Mouse (Mus musculus): ENCODE results near the gene Rfxank. TPM values are rescaled to one million over a fixed set of nuclear protein-coding genes. Genes with fewer than 3 reads are reported as not detected.

Gene Rfxank
- total RNA-seq (2017): 17.1 and 18.7 TPM in 2 replicates

DNA sequence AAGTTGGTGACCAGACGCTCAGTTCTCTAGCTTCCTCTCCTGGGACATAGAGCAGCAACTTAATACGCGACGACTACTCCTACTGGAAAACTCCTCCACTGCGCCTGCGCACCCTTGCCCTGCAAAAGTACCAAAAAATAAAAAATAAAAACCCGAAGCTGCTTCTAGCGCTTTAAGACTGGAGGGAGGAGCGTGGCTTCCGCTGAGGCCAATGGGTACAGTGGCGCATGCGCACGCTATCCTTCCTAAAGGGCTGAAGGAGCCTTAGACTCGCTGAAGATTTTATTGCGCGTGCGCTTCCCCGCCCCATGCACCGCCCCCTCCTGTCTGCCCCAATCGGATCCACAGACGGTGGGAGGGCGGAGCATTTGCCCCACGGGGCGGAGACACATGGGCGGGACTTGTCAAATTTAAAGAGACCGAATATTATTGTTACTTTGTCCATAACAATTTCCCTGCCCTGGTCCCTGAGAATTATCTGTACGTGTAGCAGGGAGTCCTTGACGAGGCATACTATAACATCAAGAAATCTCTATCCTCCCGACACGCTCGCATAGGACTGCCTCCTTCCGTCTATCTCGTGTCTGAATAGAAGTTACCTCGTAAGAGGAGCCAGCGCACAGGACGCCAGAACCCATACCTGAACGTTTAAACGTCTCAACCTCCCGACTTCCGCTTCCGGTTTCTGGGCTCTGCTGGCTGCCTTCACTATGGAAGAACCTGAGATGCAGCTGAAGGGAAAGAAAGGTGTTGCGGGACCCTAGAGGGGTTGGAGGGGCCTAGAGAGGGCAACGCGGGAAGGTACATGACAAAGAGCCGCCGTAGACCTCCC, at the start of gene Rfxank, which contains the start of the genes Borcs8 and Mef2b:
Gene Rfxank, minus strand, starts transcription at position 129 of the 832 bp plus-strand sequence.
Gene Borcs8, plus strand, starts transcription at position 474 of the 832 bp plus-strand sequence.
Gene Mef2b, plus strand, starts transcription at position 686 of the 832 bp plus-strand sequence.
- peak; percentile 93 for ATAC-seq (ENCODE audit: extremely low read depth, insufficient number of reproducible peaks, low FRiP score, poor library complexity, severe bottlenecking)

DNA sequence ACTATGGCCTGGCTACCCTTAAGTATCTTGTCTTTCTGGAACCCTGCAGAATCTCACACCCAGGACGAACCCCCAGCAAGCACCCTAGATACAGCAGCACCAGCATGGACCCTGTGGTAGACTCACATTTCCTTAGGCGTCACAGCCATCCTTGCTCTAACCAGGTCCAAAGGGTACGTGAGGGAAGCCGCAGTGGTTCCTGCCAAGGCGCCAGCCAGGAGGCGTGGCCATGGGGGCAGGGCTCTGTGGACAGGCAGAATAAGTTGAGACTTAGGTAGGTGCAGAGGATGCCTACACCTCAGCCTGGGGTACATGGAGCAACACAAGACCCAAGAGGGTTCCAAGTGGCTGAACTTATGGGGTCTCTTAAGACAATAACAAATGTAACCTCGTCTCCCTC, 49.8 kb upstream of the Rfxank start:
- no peak for ATAC-seq (ENCODE audit: extremely low read depth, insufficient number of reproducible peaks, low FRiP score, poor library complexity, severe bottlenecking)

DNA sequence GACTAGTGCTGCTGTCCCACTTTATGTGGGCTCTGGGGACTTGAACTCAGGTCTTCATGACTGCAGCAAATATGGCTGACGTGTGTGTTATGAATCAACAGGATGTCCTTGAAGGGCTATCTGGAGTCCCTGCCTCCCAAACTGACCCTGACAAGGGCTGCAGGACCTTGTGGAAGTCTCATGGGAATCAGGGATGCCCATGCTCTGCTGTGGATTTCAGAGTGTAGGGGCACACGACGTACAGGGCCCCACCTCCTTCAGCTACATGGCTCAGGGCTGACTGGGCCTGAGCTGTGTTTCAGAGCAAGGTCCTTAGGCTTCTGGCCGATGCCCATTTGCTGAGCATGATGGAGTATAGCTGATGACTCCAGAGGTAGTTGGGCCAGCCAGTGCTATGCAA, 44.2 kb upstream of the Rfxank start:
- ATAC-seq (ENCODE audit: extremely low read depth, insufficient number of reproducible peaks, low FRiP score, poor library complexity, severe bottlenecking): no peak

DNA sequence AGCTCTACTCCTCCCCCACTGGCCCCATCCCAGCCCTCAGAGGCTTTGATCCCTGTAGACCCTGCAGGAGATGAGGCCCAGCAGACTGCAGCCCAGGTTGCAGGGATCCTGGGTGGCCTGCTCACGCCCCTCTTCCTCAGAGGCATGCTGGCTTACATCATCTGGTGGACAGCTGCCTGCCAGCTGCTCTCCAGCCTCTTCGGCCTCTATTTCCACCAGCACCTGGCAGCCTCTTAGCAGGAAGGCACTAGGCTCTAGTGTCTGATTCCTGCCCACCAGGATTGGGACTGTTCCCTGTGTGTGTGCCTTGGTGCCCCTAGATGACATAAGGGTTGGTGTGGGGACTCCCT, 42.9 kb upstream of the Rfxank start:
- ATAC-seq (ENCODE audit: extremely low read depth, insufficient number of reproducible peaks, low FRiP score, poor library complexity, severe bottlenecking): no peak

DNA sequence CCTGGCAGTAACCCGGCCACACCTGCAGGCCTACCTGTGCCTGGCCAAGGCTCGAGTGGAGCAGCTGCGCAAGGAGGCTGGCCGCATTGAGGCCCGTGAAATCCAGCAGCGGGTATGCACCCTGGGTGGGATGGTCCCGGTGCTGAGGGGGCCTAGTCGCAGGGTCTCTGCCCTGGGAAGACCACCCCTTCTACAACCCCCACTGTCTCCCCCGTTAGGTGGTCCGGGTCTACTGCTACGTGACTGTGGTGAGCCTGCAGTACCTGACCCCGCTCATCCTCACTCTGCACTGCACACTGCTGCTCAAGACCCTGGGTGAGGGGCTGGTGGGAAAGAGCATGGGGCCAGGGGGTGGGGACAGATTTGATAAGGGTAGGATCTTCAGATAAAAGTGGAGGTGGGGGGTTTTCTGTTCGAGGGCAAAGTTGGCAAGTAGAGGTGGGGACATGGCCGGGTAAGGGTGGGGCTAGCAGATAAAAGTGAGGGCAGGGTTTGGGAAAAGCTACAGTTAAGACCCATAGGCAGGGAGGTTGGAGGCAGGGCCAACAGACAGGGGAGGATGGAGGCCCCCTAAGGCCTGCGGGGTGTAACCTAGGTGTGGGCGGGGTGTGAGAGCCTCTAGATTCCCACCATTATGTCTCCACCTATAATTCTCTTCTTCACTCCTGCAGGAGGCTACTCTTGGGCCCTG, 42.4 kb upstream of the Rfxank start:
- ATAC-seq (ENCODE audit: extremely low read depth, insufficient number of reproducible peaks, low FRiP score, poor library complexity, severe bottlenecking): no peak

DNA sequence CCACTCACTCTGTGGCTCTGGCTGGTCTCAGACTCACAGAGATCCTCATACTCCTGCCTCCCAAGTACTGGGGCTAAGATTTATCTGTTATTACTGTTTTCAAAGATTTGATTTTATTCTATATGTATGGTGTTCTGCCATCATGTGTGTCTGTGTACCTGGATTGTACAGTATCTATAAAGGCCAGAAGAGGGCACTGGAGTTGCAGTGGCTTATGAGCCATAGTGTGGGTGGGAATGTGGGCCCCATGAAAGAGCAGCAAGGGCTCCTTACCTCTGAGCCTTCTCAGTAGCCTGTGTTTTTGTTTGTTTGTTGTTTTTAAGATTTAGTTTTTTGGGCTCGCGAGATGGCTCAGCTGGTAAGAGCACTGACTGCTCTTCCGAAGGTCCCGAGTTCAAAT, 40.1 kb upstream of the Rfxank start:
- ATAC-seq (ENCODE audit: extremely low read depth, insufficient number of reproducible peaks, low FRiP score, poor library complexity, severe bottlenecking): no peak

DNA sequence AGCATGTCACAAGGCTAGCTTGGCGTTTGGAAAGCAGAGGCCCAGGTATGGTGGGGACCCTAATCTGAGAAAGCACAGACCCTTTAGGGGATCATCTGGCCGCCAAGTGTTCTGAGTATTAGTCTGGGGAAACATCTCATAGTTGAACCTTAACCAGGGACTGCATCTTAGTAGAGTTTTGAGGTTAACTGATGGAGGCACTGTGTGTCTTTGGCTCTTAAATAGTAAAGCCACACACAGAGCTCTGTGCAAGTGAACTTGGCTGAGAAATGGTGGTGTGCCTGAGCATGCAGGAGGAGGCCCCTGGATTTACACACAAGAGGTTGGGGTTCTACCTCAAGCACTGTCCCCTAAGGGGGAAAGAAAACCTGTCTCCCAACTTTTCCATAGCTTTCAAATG, 39.3 kb upstream of the Rfxank start:
- no peak for ATAC-seq (ENCODE audit: extremely low read depth, insufficient number of reproducible peaks, low FRiP score, poor library complexity, severe bottlenecking)

DNA sequence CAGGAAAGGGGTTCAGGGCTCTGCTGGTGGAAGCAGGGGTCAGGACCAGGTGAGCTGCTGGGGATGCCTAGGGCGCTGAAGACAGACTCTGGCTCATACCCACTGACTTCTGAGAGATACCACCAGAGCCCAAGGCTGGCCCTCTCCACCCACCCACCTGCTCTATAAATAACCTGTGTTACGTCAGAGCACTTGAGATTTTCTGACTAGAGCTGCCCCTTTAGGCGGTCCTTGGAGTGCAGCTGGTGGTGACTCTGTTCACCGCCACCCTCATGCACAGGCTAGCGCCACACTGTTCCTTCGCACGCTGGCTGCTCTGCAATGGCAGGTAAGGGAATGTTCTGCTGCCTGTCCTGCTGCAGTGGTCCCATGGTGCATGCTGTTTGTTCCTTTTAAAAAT, 35.1 kb upstream of the Rfxank start:
- ATAC-seq (ENCODE audit: extremely low read depth, insufficient number of reproducible peaks, low FRiP score, poor library complexity, severe bottlenecking): no peak

DNA sequence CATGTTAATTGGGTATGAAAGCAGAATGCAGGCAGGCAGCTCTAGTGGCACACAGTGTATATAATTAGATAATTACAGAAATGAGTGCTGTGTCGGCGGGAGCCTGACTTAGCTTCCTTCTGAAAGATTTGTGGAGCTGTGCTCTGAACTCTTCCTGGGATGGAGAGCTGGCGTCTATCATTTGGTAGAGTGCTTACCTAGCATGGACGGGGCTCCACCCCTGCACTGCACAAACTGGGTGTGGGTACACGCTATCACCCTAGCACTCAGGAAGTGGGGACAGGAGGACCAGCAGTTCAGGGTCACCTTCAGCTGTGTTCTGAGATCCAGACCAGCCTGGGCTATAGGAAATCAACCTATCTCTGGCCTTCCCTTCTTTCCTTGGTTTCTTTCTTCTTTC, 34.4 kb upstream of the Rfxank start:
- no peak for ATAC-seq (ENCODE audit: extremely low read depth, insufficient number of reproducible peaks, low FRiP score, poor library complexity, severe bottlenecking)

DNA sequence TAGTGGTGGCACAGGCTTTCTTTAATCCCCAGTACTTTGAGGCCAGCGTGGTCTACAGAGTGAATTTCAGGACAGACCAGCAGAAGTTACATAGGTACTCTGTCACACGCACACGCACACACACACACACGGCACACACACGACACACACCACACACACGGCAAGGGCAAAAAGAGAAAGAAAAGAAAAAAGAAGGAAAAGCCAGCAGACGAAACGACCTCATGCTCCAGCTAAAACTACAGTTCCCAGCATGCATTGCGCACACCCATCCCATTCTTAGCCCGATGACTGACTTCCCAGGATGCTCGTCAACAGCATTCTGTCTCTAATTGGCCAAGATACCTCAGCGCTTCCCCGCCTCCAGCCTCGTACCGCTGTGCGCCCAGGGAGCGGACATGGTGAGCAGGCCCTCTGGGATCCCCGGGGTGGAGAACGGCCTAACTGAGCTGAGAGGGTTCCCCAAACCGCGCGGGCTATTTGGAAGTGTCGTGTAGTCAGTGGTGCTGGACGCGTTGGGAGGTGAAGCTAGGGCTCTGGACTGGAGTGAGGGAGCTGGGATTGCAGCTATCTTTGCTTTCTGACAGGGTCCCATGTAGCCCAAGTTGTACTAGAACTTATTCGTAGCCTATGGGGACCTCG, 33.2 kb upstream of the Rfxank start, which contains the start of gene Tmem161a:
Gene Tmem161a, plus strand, starts transcription at position 314 of the 639 bp plus-strand sequence.
- ATAC-seq (ENCODE audit: extremely low read depth, insufficient number of reproducible peaks, low FRiP score, poor library complexity, severe bottlenecking): peak; percentile 95

DNA sequence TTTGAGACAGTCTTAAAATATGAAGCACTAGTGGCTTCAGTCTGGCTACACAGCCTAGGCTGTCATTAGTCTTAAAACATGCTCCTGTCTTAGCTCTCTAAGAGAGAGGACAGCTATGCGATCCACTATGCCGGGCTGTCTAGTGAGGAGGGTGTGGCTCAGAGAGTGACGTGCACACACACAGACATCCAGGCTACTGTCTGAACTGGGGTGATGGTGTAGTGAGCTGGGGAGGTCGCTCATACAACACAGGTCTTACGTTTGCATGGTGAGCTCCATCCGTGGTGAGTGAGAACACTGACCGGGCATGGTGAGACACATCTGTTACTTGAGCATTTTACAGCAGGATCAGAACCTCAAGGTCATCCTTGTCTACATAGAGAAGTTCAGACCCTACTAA, 32.3 kb upstream of the Rfxank start:
- no peak for ATAC-seq (ENCODE audit: extremely low read depth, insufficient number of reproducible peaks, low FRiP score, poor library complexity, severe bottlenecking)

DNA sequence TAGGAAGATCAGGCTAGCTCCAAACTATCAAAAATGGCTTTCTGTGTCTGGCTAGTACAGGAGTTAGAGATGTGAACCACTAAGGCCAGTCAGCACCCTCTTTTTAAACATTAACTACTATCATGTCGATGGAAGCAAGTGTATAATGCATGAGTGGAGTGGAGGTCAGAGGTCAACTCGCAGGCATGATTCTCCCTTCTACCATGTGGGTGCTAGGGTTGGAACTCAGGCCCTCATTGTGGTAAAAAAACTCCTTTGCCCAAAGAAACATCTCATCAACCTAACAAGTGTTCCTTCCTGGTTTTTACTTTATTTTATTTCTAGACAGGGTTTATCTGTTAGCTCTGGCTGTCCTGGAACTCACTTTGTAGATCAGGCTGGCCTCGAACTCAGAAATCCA, 31.8 kb upstream of the Rfxank start:
- no peak for ATAC-seq (ENCODE audit: extremely low read depth, insufficient number of reproducible peaks, low FRiP score, poor library complexity, severe bottlenecking)

DNA sequence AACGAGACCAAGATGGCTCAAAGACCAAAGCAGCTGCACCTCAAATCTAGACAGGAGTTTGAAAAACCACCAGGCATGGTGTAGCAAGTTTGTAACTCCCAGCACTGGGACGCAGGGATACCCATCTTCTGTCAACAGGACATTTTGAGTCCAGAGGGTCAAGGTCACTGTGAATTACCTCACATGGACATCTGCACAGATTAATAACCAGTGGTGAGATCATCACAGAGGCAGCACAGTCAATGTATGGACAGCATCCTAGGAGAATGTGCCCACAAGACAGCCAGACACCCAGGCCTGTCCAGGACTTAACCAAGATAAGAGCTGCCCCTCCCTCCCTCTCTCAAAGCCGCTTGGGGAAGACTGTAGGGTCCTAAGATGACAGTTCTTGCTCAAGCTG, 31.2 kb upstream of the Rfxank start:
- no peak for ATAC-seq (ENCODE audit: extremely low read depth, insufficient number of reproducible peaks, low FRiP score, poor library complexity, severe bottlenecking)

DNA sequence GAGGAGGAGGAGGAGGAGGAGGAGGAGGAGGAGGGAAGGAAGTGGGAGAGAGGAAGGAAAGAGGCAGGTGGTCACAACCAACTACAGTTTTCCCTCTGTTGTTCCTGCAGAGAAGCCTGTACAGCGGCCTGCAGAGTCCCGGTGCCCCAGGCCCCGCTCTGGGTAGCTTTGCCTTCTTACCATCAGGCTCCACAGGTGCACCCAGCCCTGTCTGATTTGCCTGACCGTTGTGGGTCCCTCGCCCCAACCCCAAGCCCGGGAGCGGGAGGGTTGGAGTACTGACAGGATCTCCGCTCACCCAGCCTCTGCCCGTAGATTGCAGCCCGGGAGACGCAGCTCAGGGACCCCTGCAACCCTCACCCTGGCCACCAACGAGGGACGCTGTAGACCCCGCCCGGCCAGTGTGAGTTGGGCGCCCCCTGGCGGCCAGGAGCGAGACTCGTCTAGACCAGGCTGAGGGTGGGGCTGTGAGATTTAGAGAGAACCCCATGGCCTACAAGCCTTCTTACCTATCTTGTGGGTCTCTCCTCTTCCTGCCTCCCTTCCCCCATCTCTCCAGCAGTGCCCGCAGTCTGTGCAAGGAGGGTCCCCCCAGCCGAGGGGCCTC, 27.7 kb upstream of the Rfxank start:
- peak; percentile 78 for ATAC-seq (ENCODE audit: extremely low read depth, insufficient number of reproducible peaks, low FRiP score, poor library complexity, severe bottlenecking)

DNA sequence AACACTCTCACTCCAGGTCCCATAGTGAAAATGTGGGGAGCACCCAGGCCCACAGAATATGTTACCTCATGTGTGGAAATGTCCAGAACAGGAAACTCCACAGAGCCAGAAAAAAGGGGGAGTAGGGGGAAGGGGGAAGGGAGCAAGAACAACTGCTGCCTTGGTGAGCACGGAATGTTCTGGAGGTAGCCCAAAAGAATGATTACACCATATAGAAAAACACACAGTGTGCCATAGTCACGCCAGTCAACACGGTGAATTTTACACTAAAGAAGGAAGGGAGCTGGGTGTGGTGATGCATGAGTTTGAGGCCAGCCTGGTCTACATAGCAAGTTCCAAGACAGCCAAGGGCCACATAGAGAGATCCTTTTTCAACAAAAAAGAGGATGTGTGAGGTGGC, 24.4 kb upstream of the Rfxank start:
- ATAC-seq (ENCODE audit: extremely low read depth, insufficient number of reproducible peaks, low FRiP score, poor library complexity, severe bottlenecking): no peak

DNA sequence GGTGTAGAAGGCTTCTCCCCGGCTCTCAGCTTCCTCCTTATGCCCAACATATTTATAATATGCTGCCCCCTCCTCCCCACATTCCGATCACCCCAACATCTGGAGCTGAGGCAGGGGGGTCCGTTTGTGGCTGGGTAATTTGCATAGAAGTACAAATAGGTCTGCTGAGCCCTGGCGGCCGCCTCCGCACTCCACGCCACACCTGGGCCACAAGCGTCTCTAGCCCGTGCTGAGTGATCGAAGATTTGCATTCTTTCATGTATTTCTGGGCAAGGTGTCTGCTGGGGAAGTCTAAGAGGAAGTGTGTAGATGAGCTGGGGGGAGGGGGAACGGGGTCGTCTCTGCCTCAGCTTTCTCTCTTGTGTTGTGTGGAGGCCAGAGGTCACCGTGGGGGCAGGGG, 21.1 kb upstream of the Rfxank start:
- peak; percentile 61 for ATAC-seq (ENCODE audit: extremely low read depth, insufficient number of reproducible peaks, low FRiP score, poor library complexity, severe bottlenecking)

DNA sequence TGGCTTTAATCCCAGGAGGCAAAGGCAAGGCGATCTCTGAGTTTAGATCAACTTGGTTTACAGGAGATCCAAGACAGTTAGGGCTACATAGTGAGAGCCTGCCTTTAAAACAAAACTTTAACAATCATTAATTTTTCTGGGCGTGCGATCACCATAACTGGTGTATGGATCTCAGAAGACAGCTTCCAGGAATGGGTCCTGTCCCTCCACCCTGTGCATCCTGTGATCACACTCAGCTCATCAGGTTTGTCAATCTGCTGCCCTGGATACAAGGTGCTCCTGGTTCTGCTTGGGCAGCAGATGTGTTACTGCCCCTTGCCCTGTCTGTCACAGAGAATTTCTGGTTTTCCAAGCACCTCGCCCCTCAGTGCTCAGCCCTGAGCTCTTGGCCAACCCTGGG, 20.3 kb upstream of the Rfxank start:
- no peak for ATAC-seq (ENCODE audit: extremely low read depth, insufficient number of reproducible peaks, low FRiP score, poor library complexity, severe bottlenecking)

DNA sequence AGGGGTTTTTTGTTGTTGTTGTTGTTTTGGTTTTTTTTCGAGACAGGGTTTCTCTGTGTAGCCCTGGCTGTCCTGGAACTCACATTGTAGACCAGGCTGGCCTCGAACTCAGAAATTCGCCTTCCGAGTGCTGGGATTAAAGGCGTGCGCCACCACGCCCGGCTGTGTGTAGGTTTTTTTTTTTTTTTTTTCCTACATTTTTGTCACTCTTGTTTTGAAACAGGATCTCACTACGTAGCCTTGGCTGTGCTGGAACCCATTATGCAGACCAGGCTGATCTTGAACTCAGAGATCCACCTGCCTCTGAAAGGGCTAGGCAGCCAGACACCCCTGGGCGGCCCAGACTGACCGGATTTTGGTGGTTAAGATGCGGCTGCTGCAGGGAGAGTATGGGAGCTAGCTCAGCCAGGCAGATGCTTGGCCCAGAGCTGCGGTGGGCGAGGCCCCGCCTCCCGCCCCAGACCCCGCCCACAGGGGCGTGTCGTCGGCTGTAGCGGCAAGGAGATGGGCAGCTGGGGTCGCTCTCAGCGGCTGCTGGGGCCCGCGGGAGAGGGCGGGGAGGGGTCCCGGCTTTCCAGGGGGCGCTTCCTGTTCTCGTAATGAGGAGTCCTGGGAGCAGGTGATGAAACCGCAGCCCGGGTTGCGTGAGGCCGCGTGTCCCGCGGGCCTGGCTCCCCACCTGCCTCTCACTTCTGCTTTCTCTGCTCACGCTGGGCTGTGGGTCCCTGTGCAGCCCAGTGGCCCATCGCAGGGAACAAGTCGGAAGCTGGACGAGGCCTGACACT, 19.3 kb upstream of the Rfxank start:
- peak; percentile 59 for ATAC-seq (ENCODE audit: extremely low read depth, insufficient number of reproducible peaks, low FRiP score, poor library complexity, severe bottlenecking)
